Mouse (Mus musculus) CD4-positive, CD25-positive, alpha-beta regulatory T cell, adult 4 months (primary cell): ENCODE measurements around the gene Gm20388. TPM values are rescaled to one million over a fixed set of nuclear protein-coding genes. Genes with fewer than 3 reads are reported as not detected.

ENCODE experiments used
- ATAC-seq: one replicate; pipeline ENCODE4 v1.8.0; 2017
- polyA plus RNA-seq, 2 experiments: library from polyadenylated mRNA; unstranded; fragments of 100-300 nt; shearing (Covaris generic); gene quantifications; one replicate each; pipeline ENCODE4 v1.2.1; 2017

Gm20388 gene
- polyA plus RNA-seq, 2 experiments from 2014 or later = 10.7 to 12.8 TPM

DNA sequence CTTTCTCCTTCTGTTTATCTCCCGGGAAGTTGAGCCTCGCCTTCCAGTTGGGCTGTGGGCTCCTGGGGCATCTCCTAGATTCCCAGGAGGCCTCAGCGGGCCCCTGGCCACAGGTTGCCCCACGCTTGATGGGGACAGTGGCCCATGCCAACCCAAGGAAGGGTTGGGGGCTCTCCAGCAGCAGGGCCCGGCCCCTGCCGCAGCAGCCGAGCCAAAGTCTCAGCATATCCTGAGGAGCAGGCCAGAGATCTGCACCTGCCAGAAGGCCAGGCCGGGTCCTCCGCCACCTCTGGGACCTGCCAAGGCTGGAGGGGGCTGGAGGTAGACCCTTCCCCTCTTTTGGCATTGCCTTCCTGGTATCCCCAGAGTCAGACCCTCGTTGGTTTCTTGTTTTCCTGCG is 1820.4 kb downstream of the Gm20388 start:
- no peak for ATAC-seq

DNA sequence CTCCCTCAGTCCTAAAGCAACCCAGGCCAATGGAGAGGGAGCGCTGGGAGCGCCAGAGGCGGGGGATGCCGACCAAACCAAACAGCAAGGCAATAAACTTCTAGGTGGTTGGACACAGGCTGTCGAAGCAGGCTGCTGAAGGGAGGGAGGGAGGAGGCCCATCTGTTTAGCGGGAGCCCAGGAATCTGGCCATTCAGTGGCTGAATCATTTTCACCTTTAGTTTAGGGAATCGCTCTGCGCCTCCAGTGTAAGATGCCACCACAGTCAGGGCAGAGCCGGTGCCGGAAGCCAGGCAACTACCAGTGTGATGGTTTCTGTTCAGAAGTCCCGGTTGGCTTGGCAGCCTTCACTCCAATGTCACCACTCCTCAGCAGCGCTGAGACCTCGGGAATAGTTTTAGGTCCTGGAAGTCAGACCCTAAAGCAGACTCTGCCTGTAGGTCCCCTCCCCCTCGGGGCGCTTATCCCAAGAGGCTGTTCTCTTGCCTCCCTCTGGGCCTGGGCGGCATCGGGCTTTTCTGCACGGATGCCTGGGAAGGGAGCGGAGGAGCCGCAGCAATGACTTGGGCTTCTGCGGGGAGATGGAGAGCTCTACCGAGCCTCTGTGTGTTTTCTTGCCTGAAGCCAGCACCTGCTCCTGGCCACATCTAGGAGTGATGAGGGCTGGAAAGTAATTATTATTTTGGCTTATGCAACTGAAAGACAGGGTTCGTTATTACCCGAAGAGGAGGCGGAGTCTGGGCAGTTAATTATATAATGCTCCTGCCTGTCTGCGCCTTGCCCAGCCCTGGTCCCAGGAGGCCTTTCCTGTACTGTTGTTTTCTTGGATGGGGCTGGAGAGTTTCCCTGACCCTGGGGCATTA is 1821.1 kb downstream of the Gm20388 start:
- ATAC-seq = no peak

DNA sequence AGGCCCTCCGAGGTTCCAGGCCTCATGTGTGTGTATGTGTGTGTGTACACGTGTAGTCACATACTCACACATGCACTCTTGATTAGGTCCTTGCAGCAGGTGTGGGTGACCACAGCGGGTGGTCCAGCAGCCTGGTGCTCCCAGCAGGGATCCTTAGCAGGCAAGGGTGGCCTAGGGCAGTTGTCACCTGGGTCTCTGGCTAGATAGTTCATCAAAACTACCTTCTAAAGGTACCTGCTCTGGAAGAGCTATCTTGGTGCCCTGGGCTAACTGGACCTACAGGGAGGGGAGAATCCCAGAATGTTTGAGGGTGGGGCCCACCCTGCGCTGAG is 1821.7 kb downstream of the Gm20388 start:
- no peak for ATAC-seq

DNA sequence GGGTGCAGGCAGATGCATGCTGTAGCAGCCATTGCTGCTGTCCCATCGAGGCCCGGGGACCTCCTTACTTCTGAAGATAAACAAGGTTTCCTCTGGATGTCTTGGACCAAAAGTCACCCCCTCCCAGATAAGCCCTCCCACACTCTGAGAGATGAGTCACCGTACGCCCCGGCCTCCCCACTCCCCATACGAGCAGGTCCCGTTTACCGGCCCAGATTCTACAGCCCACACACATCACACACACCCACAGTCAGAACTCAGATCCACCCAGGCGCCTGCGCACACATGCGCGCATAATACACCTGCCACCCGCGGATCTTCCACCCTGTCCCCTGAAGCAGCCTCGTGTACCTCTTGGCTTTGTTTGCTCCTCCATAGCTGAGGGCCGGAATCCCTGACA is 1823.6 kb downstream of the Gm20388 start:
- no peak for ATAC-seq

DNA sequence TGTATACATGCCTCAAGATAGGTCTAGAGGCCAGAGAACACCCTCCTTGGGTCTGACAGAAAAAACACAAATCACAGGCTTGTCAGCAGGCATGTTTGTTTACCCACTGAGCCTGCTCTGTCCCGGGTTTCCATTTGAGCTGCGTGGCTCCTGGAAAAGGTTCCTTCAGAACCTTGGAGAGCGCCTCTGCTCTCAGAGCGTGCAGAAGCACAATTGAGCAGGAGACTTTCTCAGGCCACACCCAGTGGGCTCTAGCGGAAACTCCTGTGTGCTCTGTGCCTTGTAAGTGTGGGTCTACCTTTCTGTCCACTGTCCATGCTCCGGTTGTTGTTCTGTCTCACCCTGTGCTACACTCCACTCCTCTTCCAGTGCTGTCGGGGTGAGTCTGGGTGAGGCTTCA is 1825.6 kb downstream of the Gm20388 start:
- ATAC-seq = no peak

DNA sequence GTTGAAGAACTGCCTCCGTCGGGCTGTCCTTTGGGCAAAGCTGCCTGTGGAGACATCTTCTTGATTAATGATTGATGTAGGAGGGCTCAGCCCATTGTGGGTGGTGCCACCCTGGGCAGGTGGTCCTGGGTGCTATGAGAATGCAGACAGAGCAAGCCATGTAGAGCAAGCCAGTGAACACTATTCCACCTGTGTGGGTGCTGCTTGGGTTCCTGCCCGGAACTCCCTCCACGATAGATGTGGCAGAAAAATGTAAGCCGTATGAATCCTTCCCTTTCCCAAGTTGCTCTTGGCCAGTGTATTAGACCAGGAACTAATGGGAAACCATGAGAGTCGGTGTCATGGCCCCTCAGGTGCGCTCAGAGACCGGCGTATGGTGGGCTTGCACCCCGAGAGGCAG is 1830.1 kb downstream of the Gm20388 start:
- no peak for ATAC-seq

DNA sequence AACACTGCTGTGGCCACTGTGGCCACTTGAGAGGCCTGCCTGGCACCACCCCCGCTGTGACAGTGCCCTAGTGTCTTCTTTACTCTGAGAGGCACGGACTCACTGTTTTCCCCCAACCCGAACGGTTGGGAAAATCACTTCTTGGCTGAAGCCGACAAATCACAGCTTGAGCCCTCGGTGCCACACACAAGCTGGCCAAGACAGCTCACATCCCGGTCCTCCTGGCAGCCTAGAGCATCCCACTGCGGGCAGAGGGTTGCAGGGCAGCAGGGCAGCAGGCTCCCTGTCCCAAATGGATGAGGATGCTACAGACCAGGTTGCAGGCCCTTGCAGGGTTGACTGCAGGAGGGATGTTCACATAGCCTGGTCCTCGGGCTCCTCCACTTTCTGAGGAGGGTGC is 1838.9 kb downstream of the Gm20388 start:
- no peak for ATAC-seq

DNA sequence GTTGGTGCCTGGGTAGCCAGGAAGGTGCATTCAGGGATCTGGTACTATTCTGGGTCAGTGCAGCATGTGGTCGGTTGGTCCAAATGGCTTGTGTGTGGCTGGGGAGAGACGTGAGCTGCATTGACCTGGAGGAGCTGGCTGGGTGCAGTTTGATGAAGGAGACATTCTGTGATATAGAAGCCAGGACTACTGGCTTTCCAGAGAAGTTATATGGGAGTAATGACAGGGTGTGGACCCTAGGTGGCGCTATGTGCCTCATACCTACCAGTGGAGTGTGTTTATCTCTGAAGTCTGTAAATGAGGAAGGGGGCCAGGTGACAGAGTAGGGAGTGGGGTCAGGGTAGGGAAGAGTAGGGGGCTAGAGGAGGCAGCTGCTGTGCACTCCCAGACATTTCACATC is 1839.9 kb downstream of the Gm20388 start:
- ATAC-seq = no peak

DNA sequence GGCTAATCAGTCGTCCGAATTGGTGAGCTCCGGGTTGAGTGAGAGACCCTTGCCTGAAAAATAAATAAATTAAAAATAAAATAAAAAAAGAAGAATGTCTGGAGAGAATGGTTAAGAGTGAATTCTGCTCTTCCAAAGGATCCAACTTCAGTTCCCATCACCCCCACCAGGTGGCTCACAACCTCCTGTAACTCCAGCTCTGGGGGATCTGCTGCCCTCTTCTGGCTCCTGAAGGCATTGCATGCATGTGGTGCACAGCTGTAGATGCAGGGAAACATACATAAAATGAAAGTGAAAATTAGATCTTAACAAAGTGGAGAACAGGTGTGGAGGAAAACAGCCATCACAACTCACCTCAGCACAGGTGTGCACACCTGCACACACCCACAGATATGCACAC is 1840.8 kb downstream of the Gm20388 start:
- ATAC-seq = no peak

DNA sequence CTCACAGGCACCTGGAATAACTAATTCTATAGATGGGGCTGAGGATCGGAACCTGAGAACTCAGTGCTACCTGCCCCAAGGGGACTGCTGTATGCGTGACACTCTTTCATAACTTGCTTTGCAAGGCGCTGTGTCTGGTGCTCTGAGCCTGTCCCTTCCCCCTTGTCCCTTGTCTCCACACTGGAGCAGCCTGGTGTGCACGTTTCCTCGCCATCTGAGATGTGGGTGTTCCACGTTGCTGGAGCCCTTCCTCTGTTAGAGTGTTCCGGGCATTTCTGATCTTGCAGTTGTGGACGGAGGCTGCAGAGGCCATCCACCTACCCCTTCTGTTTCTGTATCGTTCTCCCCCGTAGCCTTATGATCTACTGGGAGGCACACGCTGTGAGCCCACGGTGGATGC is 1847.8 kb downstream of the Gm20388 start:
- no peak for ATAC-seq

DNA sequence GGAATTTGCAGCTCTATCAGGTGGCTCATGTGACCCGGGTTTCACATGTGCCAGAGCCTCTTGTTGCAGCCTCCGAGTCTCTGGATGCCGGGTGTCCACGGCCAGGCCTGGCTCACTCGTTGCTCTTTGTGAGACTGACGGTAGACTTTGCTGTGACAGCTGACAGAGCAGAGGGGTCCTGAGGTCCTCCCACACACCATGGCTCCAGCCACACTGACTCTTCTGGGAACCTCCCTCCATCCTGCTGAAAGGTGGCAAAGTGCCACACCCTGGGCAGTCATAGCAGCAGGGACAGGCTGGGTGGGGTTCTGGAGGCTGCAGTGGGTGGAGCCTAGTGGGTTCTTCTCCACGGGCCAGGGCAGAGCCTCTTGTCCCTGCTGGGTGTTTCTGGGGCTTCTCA is 1849.8 kb downstream of the Gm20388 start:
- ATAC-seq = no peak

DNA sequence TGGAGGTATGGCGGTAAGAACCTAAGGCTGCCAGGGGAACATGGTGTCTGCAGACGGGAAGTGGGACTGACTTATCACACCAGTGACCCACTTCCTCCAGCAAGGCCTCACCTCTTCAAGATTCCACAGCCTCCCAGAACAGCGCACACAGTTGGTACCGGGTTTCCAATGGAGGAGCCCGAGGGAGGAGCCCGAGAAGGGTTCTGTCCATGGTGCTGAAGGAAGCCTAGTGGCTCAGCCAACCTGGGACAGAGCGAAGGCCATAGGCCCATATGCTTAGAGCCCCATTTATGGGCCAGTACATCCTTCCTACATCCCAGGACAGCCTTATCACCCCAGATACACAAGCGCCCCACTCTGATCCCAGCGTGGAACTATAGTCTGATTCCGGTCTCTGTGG is 1850.8 kb downstream of the Gm20388 start:
- ATAC-seq = no peak

DNA sequence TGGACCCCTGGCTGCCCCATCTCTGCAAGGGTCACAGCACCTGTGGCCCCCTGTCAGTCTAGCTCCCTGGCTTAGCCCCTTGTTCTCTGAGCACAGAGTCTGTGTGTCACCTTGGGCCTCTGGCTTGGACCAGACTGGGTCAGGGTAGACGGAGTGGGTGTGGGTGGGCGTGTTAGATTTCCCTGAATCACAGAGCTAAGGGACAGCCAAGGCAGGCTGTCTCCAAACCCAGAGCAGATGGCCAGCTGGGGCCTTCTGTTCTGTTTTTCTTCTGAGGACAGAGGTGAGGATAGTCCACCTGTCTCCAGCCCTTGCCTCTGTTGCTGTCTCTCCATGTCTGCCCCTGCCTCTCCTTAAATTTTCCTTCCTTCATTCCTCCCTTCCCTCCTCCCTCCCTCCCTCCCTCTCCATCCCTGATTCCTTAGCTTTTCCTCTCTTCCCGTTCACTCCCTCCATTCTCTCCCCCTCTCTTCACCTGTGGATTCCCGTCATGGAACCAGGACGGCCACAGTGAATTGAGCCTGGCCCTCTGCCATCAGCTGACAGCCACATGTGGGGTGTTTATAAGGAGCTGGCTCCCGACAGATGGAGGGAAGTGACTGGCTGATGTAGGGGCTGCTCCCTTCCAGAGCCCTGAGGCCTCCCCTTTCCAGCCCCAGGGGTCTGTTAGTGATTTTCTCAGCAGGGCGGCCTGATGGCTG is 1852.5 kb downstream of the Gm20388 start:
- no peak for ATAC-seq

DNA sequence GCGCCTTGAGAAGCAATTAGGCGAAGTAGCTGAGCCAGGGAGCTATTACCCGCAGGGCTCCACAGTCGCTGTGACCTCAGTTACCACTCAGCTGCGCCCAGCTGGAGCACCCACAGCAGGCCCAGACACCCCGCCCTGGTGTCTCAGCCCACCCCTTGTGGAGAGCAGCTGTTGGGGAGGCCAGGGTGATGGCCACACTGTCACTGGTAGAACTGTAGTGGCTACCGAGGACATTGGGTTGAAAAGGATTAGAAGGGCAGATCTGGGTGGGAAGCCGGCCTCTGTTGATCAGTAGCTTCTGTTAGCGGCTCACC is 1853.0 kb downstream of the Gm20388 start:
- ATAC-seq = no peak

DNA sequence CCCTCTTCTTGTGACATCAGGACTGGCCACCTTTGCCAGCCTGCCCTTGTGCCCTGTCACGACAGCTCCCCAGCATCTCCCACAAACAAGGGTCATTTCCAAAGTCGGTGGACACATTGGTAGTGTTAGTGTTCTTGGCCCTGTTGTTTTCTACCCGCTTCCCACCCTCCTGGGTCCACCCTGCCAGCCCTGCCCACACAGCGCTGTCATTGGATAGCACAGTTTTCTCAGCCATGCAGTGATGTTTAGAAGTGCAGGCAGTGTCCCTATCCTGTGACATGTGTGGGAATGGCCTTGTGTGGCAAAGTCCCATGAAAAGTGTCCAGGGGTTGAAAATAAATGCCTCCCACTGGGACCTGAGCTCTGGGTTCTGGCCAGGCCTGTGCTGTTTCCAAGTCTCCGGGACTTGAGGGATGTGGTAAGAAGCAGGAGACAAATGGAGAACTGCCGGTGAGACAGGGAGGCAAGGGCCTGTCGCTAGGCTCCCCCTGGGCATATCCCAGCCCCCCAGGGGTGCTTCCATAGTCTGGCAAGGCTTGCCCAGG is 1855.0 kb downstream of the Gm20388 start:
- ATAC-seq = no peak

DNA sequence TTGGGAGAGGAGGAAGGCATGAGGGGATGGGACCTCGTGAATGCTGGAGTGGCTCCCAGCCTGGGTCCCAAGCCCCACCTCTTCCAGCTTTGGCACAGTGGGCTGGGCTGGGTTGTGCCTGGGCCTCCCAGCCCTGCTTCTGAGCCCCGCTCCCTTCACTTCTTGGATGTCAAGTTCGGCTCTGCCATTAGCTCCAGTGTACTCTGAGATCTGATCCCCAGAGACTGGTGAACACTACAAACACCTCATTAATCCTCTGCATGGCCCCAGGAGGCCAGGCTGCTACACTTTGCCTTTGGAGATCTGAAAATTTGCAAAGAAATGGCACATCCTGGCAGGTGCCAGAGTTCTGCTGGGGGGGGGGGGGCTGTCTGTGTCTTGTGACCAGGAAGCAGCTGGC is 1858.5 kb downstream of the Gm20388 start:
- ATAC-seq = no peak

DNA sequence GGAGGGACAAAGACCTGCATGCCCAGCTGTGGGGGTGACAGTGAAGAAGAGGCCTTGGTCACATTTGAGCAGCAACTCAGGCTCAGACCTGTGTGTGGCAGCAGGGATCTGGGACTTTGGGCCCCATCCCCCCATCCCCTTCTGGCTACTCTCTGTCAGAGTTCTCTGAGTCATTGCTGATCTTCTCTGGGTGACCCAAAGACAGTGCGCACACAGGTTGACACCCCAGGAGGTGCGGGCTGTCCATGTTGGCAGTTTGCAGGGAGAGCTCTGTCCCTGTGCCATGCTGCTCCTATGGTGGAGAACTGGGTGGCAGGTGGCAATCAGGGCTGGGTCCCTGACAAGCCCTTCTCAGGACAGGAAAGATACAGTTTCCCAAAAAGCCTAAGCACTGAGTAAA is 1859.0 kb downstream of the Gm20388 start:
- ATAC-seq = no peak

DNA sequence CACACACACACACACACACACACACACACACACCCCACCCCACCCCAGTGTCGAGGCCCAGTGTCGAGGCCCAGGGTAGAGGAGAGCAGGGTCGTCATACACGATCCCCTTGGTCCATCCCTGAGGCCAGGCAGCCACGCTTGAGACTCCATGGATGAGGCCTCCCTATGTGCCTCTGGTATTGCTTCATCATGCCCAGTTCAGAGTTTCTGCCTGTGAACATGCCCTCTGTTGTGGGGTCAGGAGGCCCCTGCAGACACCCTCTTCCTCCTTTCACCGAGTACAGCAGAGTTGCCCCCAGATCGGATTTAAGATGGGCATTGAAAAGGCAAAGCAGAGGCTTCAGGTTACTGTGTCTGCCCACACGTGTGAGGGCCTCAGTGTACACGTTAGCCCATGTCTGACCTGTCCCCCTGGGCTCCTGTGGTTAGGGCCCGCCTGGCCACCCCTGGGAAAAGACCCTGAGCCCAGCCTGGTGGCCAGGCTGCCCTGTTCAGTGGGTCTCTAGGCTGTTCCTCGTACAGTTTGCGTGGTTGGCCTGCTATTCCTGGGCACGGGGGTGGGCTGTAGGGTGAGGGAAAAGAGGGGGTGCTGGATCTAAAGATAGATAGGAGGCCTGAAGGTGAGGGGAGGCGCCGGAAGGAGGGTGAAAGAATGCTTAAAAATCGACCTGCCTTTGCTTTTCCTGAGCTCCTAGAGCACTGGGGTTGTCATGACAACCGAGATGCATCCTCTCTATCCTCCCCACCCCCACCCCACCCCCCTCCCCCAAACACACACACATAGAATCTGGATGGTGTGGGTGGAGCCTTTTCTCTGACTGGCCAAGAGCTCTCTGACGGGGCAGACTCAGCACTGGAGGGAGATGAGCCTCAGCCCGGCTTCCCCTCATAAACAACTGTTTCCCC is 1860.5 kb downstream of the Gm20388 start:
- ATAC-seq = no peak

DNA sequence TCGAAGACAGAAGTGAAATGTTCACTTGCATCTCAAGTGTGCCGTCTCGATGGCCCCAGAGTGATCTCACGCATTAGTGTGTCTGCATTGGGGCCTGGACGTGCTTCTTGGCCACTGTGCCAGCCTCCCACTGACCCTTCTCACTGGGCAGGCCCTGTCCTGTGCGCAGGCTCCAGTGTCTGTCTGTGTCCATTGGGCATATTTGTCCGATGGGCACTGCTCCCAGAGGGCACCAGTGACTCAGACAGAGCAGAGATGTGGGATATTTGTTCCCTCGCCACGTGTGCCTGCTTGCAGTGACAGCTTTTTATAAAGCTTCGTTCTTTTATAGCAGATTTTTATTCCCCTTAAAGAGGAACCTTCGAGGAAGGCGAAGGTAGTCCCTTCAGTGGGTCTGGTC is 1863.2 kb downstream of the Gm20388 start:
- no peak for ATAC-seq

DNA sequence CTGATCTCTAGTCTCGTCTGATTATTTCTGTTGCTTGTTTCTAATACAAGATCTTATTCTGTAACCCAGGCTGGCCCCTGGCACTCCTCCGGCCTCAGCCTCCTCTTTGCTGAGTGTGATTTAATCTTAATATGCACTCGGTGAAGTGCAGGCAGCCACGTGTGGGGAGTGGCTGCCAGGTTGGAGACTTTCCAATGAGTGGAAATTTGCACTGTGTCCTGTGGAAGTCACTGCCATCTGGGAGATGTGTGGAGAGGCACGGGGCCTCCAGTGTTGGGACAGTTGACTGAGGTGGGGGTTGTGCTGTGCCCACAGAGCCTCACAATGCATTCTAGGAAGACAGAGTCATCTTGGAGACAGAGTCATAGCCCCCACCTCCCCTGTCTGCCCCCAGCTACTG is 1871.9 kb downstream of the Gm20388 start:
- ATAC-seq = no peak

DNA sequence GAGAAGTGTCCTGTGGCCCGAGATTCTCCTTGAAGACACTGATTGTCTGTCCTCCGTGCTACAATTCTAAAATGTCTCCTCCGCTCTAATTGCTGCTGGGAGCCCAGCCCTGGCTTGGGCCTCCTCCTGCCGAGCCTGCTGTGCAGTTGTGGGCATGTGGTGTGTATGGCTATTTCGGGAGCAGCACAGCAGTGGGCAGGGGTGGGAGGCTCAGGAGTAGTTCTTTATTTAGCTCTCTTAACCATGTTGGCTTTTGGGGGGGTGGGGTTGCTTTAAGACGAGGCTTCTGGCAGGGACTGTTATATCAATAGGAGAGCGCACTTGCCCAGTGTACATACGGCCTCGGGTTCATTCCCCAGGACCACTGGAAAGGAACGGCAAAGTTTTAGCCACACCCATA is 1875.9 kb downstream of the Gm20388 start:
- no peak for ATAC-seq

DNA sequence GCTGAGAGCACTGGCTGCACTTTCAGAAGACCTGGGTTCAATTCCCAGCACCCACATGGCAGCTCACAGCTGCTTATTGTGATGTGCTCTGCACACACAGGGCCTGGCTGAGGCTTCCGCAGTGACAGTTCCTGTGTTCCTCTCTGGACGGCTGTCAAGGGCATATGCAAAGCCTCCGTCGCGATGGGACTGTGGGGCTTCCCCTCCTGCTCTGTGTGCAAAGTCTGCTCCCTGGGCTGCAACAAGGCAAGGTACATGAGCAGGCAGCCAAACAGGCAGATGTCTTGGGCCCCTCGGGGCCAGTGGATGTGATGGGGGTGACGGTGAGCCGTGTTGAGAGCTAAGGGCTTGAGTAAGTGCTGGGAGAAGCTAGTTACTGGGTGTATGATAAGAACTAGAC is 1878.1 kb downstream of the Gm20388 start:
- peak; percentile 45 for ATAC-seq

DNA sequence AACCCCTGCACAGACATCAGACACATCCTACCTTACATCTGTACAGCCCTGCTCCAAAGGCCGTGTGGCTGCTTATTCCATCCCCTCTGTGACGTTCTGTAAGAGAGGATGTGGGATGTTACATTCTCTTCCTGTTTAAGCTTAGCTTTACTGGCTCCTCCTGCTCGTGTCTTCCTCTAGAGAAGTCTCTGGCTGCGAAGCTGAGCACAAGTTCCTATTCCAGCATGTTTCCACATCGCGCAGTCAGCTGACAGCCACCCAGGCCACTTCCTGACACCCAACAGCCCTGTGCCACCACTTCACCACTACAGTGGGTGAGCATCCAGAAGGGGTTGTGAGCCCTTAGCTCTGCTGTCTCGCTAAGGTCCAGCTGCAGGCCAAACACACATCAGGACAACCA is 1881.5 kb downstream of the Gm20388 start:
- ATAC-seq = peak; percentile 62
